Mouse (Mus musculus) heart, adult 8-10 months (tissue): ENCODE measurements around the gene Chid1. TPM values are rescaled to one million over a fixed set of nuclear protein-coding genes. Genes with fewer than 3 reads are reported as not detected.

Experiments
- DNase-seq: peaks from one replicate; pipeline ENCODE4 v3.0.0; 2022; ENCODE audit warnings: low spot score
- total RNA-seq, 4 experiments: library from RNA; stranded (reverse); gene quantifications; 2 replicates each; pipeline ENCODE4 v1.2.4; 2022

Gene Chid1
- total RNA-seq, 4 experiments from 2014 or later: 48.2 to 55.0 (median 50.3) TPM

- DNase-seq: no peak
Observed at GRCm38 (mm10) chr7:141476981-141477370, 62.7 kb downstream of the Chid1 start.

GRCm38 (mm10) chr7:141476226-141476980 is 63.3 kb downstream of the Chid1 start:
- DNase-seq: peak; percentile 88

- no peak for DNase-seq
Observed at GRCm38 (mm10) chr7:141475805-141476158, 63.9 kb downstream of the Chid1 start.

GRCm38 (mm10) chr7:141475011-141475804 is 64.4 kb downstream of the Chid1 start, which contains the start of the genes Polr2l and Tspan4:
Polr2l (minus strand) TSS chr7:141475132.
Tspan4 (plus strand) TSS chr7:141475240.
- DNase-seq: peak; percentile 75

GRCm38 (mm10) chr7:141474160-141474559 is 65.5 kb downstream of the Chid1 start:
- no peak for DNase-seq

- DNase-seq: no peak
Observed at GRCm38 (mm10) chr7:141472763-141473162, 66.9 kb downstream of the Chid1 start.

GRCm38 (mm10) chr7:141472226-141472625 is 67.4 kb downstream of the Chid1 start:
- no peak for DNase-seq

- no peak for DNase-seq
Observed at GRCm38 (mm10) chr7:141471236-141471635, 68.4 kb downstream of the Chid1 start.

GRCm38 (mm10) chr7:141470637-141470944 is 69.1 kb downstream of the Chid1 start:
- DNase-seq: no peak

GRCm38 (mm10) chr7:141469901-141470636 is 69.6 kb downstream of the Chid1 start:
- DNase-seq: no peak

GRCm38 (mm10) chr7:141469352-141469751 is 70.3 kb downstream of the Chid1 start:
- no peak for DNase-seq

- peak; percentile 82 for DNase-seq
Observed at GRCm38 (mm10) chr7:141468522-141469211, 71.0 kb downstream of the Chid1 start.

- no peak for DNase-seq
Observed at GRCm38 (mm10) chr7:141468164-141468521, 71.5 kb downstream of the Chid1 start.

GRCm38 (mm10) chr7:141467230-141468030 is 72.2 kb downstream of the Chid1 start, which contains the start of gene Cd151:
Cd151 (plus strand) TSS chr7:141467392.
- DNase-seq: peak; percentile 89

GRCm38 (mm10) chr7:141466607-141467148 is 73.0 kb downstream of the Chid1 start:
- no peak for DNase-seq

- DNase-seq: no peak
Observed at GRCm38 (mm10) chr7:141466045-141466394, 73.6 kb downstream of the Chid1 start.

- no peak for DNase-seq
Observed at GRCm38 (mm10) chr7:141465388-141466044, 74.1 kb downstream of the Chid1 start.

GRCm38 (mm10) chr7:141464603-141465201 is 75.0 kb downstream of the Chid1 start:
- DNase-seq: no peak

GRCm38 (mm10) chr7:141463824-141464602 is 75.6 kb downstream of the Chid1 start:
- DNase-seq: peak; percentile 88
